Mouse (Mus musculus) layer of hippocampus, postnatal 25 days (tissue): Measurements from ENCODE around the gene Gm28635. TPM values are rescaled to one million over a fixed set of nuclear protein-coding genes. Genes with fewer than 3 reads are reported as not detected.
"Not testable (repeated sequence)": the region's sequence is repeated elsewhere in the genome, so short reads cannot be mapped to it uniquely, and the experiment has no call there.

Experiments used
- DNase-seq, 2 experiments: peaks; one replicate each; pipeline ENCODE4 v3.0.0; 2022; ENCODE audit warnings: mixed read lengths in 2 of 2, low spot score in 1 of 2; ENCODE audit errors: extremely low spot score in 1 of 2
- total RNA-seq, 2 experiments: library from RNA; stranded (reverse); gene quantifications; 2 replicates each; pipeline ENCODE4 v1.2.3; 2021

The Gm28635 gene
- total RNA-seq, 2 experiments from 2014 or later, result 1.1 TPM; not detected in 1

GRCm38 (mm10) chr2:84690050-84690449 is 12.2 kb upstream of the Gm28635 start:
- DNase-seq, result no peak

GRCm38 (mm10) chr2:84688080-84688844 is 10.4 kb upstream of the Gm28635 start:
- DNase-seq, result no peak

- DNase-seq, result no peak
Measured at GRCm38 (mm10) chr2:84682605-84683183, 4.9 kb upstream of the Gm28635 start.

GRCm38 (mm10) chr2:84679016-84679415 is 1.2 kb upstream of the Gm28635 start, which contains the start of gene Tmx2:
Tmx2 (minus strand) TSS chr2:84679140.
- DNase-seq, result no peak

GRCm38 (mm10) chr2:84677270-84677967 is 422 bp downstream of the Gm28635 start:
- DNase-seq, result no peak

GRCm38 (mm10) chr2:84671535-84671934 is 6.3 kb downstream of the Gm28635 start:
- DNase-seq, result not testable (repeated sequence)

GRCm38 (mm10) chr2:84670569-84670933 is 7.3 kb downstream of the Gm28635 start, which contains the start of gene Selenoh:
Selenoh (minus strand) TSS chr2:84670770.
- peak; percentile 69 to 77 for DNase-seq

- DNase-seq, result no peak
Measured at GRCm38 (mm10) chr2:84669828-84670568, 7.8 kb downstream of the Gm28635 start.

- no peak for DNase-seq
Measured at GRCm38 (mm10) chr2:84666081-84666480, 11.8 kb downstream of the Gm28635 start.

GRCm38 (mm10) chr2:84662866-84663265 is 15.0 kb downstream of the Gm28635 start:
- DNase-seq, result peak in 1 of 2 experiments; percentile 38

GRCm38 (mm10) chr2:84660253-84660652 is 17.6 kb downstream of the Gm28635 start:
- DNase-seq, result peak in 1 of 2 experiments; percentile 29

GRCm38 (mm10) chr2:84658806-84659205 is 19.0 kb downstream of the Gm28635 start, which contains the start of gene Btbd18:
Btbd18 (plus strand) TSS chr2:84659079.
- no peak for DNase-seq

- no peak for DNase-seq
Measured at GRCm38 (mm10) chr2:84655864-84656263, 22.0 kb downstream of the Gm28635 start.

- DNase-seq, result no peak
Measured at GRCm38 (mm10) chr2:84653354-84653753, 24.5 kb downstream of the Gm28635 start.

- DNase-seq, result peak; percentile 60 to 72
Measured at GRCm38 (mm10) chr2:84650464-84651195, 27.2 kb downstream of the Gm28635 start, which contains the start of gene Ctnnd1. Ctnnd1 (minus strand) TSS chr2:84650765.

GRCm38 (mm10) chr2:84649674-84650073 is 28.2 kb downstream of the Gm28635 start:
- DNase-seq, result no peak

- no peak for DNase-seq
Measured at GRCm38 (mm10) chr2:84648369-84648768, 29.5 kb downstream of the Gm28635 start.

- DNase-seq, result no peak
Measured at GRCm38 (mm10) chr2:84647051-84647568, 30.7 kb downstream of the Gm28635 start.

GRCm38 (mm10) chr2:84646138-84646537 is 31.7 kb downstream of the Gm28635 start:
- DNase-seq, result no peak
